In the genomic region with DNA sequence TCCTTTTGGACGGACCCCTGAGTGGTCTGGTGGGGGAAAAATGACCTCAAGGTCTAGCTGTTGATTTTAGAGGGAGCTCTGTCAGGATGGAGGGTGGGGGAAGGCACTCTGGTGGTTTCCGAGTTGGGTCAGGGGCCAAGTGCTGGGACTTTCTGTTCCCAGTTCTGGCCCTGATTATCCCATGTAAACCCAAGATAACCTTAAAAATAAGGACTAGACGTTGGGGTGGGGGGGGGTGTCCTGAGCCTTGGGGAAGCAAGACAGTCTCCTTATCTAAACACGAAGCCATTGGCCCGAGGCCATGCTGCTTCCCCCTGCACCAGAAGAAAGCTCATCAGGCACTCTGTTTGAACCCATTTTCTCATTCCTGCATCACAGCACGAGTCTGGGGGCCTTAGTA, we compare ENCODE assay signal across 19 mouse cellular contexts. TPM values are rescaled to one million over a fixed set of nuclear protein-coding genes. Genes with fewer than 3 reads are reported as not detected.
A peak's percentile ranks its signal among the peaks of the same experiment; 100 is the strongest.
DNase-seq lines count a peak whose midpoint lies in the region; ATAC-seq and TF ChIP-seq lines count a peak whose summit lies in the region.
"Had no signal": no experiment of that assay in that cellular context is flagged by ENCODE, and none has a peak within 500 bp of the region (broad histone marks: within the 10 kb centered on the region; RNA-seq: fewer than 3 reads in every experiment).

No protein-coding gene starts in this region.

- no peak overlapping the region for H3K9ac ChIP-seq in kidney, embryonic 15.5 days
- H3K9ac ChIP-seq in lung, embryonic 14.5 days: no peak overlapping the region
- H3K9ac ChIP-seq: forebrain, embryonic 12.5 days; limb, embryonic 13.5 days had no signal

- no peak for TF ChIP-seq CTCF in lung, embryonic 14.5 days (IDR thresholded peaks at IDR 0.05; ENCODE audit: low read depth)

- H3K4me2 ChIP-seq in kidney, embryonic 15.5 days: no peak overlapping the region
- no peak overlapping the region for H3K4me2 ChIP-seq in lung, embryonic 14.5 days
- H3K4me2 ChIP-seq: forebrain, embryonic 12.5 days; limb, embryonic 13.5 days had no signal

- H3K4me1 ChIP-seq in kidney, embryonic 15.5 days: peaks cover 37% of the 10 kb centered on the region
- H3K4me1 ChIP-seq in lung, embryonic 14.5 days (ENCODE audit: insufficient read depth): peaks cover 28% of the 10 kb centered on the region

- no peak for ATAC-seq in kidney, embryonic 15.5 days (replicated peaks; ENCODE audit: low FRiP score)
- no peak for ATAC-seq in lung, embryonic 14.5 days (ENCODE audit: insufficient read depth)
- ATAC-seq: CD4-positive, CD25-positive, alpha-beta regulatory T cell, adult 4 months; hindbrain, postnatal 0 days had no signal

- no peaks in the 10 kb centered on the region for H3K36me3 ChIP-seq in kidney, embryonic 15.5 days
- H3K36me3 ChIP-seq in lung, embryonic 14.5 days (ENCODE audit: insufficient read depth): no peaks in the 10 kb centered on the region
- H3K36me3 ChIP-seq: forebrain, embryonic 12.5 days; limb, embryonic 13.5 days had no signal

- no peaks in the 10 kb centered on the region for H3K27me3 ChIP-seq in kidney, embryonic 15.5 days
- H3K27me3 ChIP-seq in lung, embryonic 14.5 days (ENCODE audit: insufficient read depth, low read length): no peaks in the 10 kb centered on the region
- H3K27me3 ChIP-seq: limb, embryonic 13.5 days had no signal

- H3K4me3 ChIP-seq in kidney, embryonic 15.5 days (replicated peaks): no peak overlapping the region
- H3K4me3 ChIP-seq in lung, embryonic 14.5 days (ENCODE audit: low read depth, low read length): no peak overlapping the region
- H3K4me3 ChIP-seq: forebrain, embryonic 12.5 days; limb, embryonic 13.5 days had no signal

- peak; percentile 38 for DNase-seq in kidney, adult 11 months
- peak; percentile 41 for DNase-seq in lung, embryonic 14.5 days
- no peak for DNase-seq in lung, postnatal 25 days (ENCODE audit: low spot score)
- DNase-seq in kidney, postnatal 14 days: peak; percentile 70
- DNase-seq in yolk sac, embryonic 10.5 days (ENCODE audit: low spot score): peak; percentile 14
- DNase-seq in urinary bladder, adult 18-20 months (ENCODE audit: low spot score in 2 of 2): no peak
- DNase-seq: adrenal gland, postnatal 14 days; cerebellum, adult 8-10 months; heart, postnatal 14 days; thymus, postnatal 36 days had no signal

- H3K9me3 ChIP-seq in kidney, embryonic 15.5 days (replicated peaks): no peaks in the 10 kb centered on the region
- no peaks in the 10 kb centered on the region for H3K9me3 ChIP-seq in lung, embryonic 14.5 days (ENCODE audit: low read depth, low read length)
- H3K9me3 ChIP-seq: forebrain, embryonic 12.5 days; limb, embryonic 13.5 days had no signal

- 34% methylated on average over 6 of the region's 6 CpGs for WGBS in kidney, embryonic 15.5 days
- 21% methylated on average over 6 of the region's 6 CpGs for WGBS in lung, embryonic 14.5 days

- H3K27ac ChIP-seq in kidney, embryonic 15.5 days: no peak overlapping the region
- H3K27ac ChIP-seq in lung, embryonic 14.5 days (ENCODE audit: low read depth): no peak overlapping the region
- H3K27ac ChIP-seq: forebrain, embryonic 12.5 days; hindbrain, postnatal 0 days; limb, embryonic 13.5 days had no signal

RNA-seq across cellular contexts. Expression of gene Slco2b1, which starts 8.9 kb away (rescaled TPM):
- polyA plus RNA-seq in kidney, embryonic 15.5 days (2015; fragmentation: Nextera tagmentation; extraction: Ambion mirVana): 2.4 and 2.8 TPM in 2 replicates
- polyA plus RNA-seq in lung, embryonic 14.5 days (2014; fragmentation: Nextera tagmentation; extraction: Ambion mirVana): 2.9 and 4.0 TPM in 2 replicates

RNA-seq across cellular contexts. Expression of gene Olfr520, which starts 27.9 kb away (rescaled TPM):
- polyA plus RNA-seq in kidney, embryonic 15.5 days (2015; fragmentation: Nextera tagmentation; extraction: Ambion mirVana): not detected in 2 replicates
- polyA plus RNA-seq in lung, embryonic 14.5 days (2014; fragmentation: Nextera tagmentation; extraction: Ambion mirVana): not detected in 2 replicates
- polyA plus RNA-seq: CD4-positive, CD25-positive, alpha-beta regulatory T cell, adult 4 months; cortical plate, adult 2 months; embryonic facial prominence, embryonic 14.5 days; forebrain, embryonic 12.5 days; hindbrain, postnatal 0 days; limb, embryonic 13.5 days; lung, embryonic 16.5 days; neural tube, embryonic 14.5 days had no signal

Comparison
In these comparisons a context has a peak if more than half of its experiments do, and no peak if none do; other contexts are left out.
1. DNase-seq: peak in kidney, adult 11 months (single experiment), lung, embryonic 14.5 days (single experiment), kidney, postnatal 14 days (single experiment) and yolk sac, embryonic 10.5 days (single experiment); none in lung, postnatal 25 days (single experiment) and urinary bladder, adult 18-20 months (0 of 2).